Mouse (Mus musculus): Measurements from ENCODE around the gene Zfp260. TPM values are rescaled to one million over a fixed set of nuclear protein-coding genes. Genes with fewer than 3 reads are reported as not detected.

Zfp260 gene
- 0.36 and 0.46 TPM in 2 replicates for polyA plus RNA-seq (2012)

GRCm38 (mm10) chr7:30094646-30095429 is at the start of gene Zfp260:
Gene Zfp260 (plus strand): TSS chr7:30094777.

GRCm38 (mm10) chr7:30050882-30051548 is 43.6 kb upstream of the Zfp260 start, which contains the start of gene Zfp14:
Gene Zfp14 (minus strand): TSS chr7:30051380.

GRCm38 (mm10) chr7:30072146-30073028 is 22.2 kb upstream of the Zfp260 start, which contains the start of gene Zfp82:
Gene Zfp82 (minus strand): TSS chr7:30072900.

GRCm38 (mm10) chr7:30090092-30090969 is 4.2 kb upstream of the Zfp260 start, which contains the start of the genes Gm26920 and Zfp566:
Gene Gm26920 (minus strand): TSS chr7:30090410.
Gene Zfp566 (minus strand): TSS chr7:30090527.

GRCm38 (mm10) chr7:30121308-30122187 is 27.0 kb downstream of the Zfp260 start, which contains the start of gene Zfp382:
Gene Zfp382 (plus strand): TSS chr7:30121942.

Other genes with a start within 250 kb of the Zfp260 start
- 0.49 and 0.50 TPM in 2 replicates for gene Zfp940, start 241.1 kb upstream of the Zfp260 start, polyA plus RNA-seq (2012)
- gene Zfp420, start 234.8 kb upstream of the Zfp260 start, polyA plus RNA-seq (2012) = 0.32 and 0.38 TPM in 2 replicates
- 0.27 and 0.28 TPM in 2 replicates for gene Zfp27, start 188.2 kb upstream of the Zfp260 start, polyA plus RNA-seq (2012)
- gene Zfp383, start 186.6 kb upstream of the Zfp260 start, polyA plus RNA-seq (2012) = 0.16 TPM in 2 replicates
- 13.4 and 15.0 TPM in 2 replicates for gene Zfp74, start 140.7 kb upstream of the Zfp260 start, polyA plus RNA-seq (2012)
- gene Zfp568, start 110.8 kb upstream of the Zfp260 start, polyA plus RNA-seq (2012) = 2.6 and 3.1 TPM in 2 replicates
- gene Zfp14, start 43.4 kb upstream of the Zfp260 start, polyA plus RNA-seq (2012) = not detected in 2 replicates
- gene Zfp82, start 21.9 kb upstream of the Zfp260 start, polyA plus RNA-seq (2012) = 0.11 and 0.21 TPM in 2 replicates
- gene Gm26920, start 4.4 kb upstream of the Zfp260 start, polyA plus RNA-seq (2012) = not detected in 2 replicates
- gene Zfp566, start 4.2 kb upstream of the Zfp260 start, polyA plus RNA-seq (2012) = 2.1 and 2.5 TPM in 2 replicates
- 6.9 and 11.1 TPM in 2 replicates for gene Zfp382, start 27.2 kb downstream of the Zfp260 start, polyA plus RNA-seq (2012)
- 11.1 and 15.2 TPM in 2 replicates for gene Zfp146, start 75.0 kb downstream of the Zfp260 start, polyA plus RNA-seq (2012)
- 1.2 and 1.7 TPM in 2 replicates for gene Cox7a1, start 89.4 kb downstream of the Zfp260 start, polyA plus RNA-seq (2012)
- gene Capns1, start 104.0 kb downstream of the Zfp260 start, polyA plus RNA-seq (2012) = 138 TPM in 2 replicates
- gene Polr2i, start 137.2 kb downstream of the Zfp260 start, polyA plus RNA-seq (2012) = 66.8 and 89.4 TPM in 2 replicates
- gene Tbcb, start 137.5 kb downstream of the Zfp260 start, polyA plus RNA-seq (2012) = 42.3 and 54.7 TPM in 2 replicates
- gene Ovol3, start 140.9 kb downstream of the Zfp260 start, polyA plus RNA-seq (2012) = 0.10 TPM in 2 replicates
- gene Thap8, start 185.3 kb downstream of the Zfp260 start, polyA plus RNA-seq (2012) = 0.30 and 0.38 TPM in 2 replicates
- gene Wdr62, start 185.6 kb downstream of the Zfp260 start, polyA plus RNA-seq (2012) = 62.9 and 71.0 TPM in 2 replicates
- gene Clip3, start 197.0 kb downstream of the Zfp260 start, polyA plus RNA-seq (2012) = 0.36 and 0.95 TPM in 2 replicates
- 63.3 and 74.5 TPM in 2 replicates for gene Alkbh6, start 213.9 kb downstream of the Zfp260 start, polyA plus RNA-seq (2012)
- gene Syne4, start 220.0 kb downstream of the Zfp260 start, polyA plus RNA-seq (2012) = 1.6 and 2.0 TPM in 2 replicates
- 0.48 and 0.54 TPM in 2 replicates for gene E130208F15Rik, start 227.0 kb downstream of the Zfp260 start, polyA plus RNA-seq (2012)
- gene Sdhaf1, start 229.1 kb downstream of the Zfp260 start, polyA plus RNA-seq (2012) = 8.0 and 10.3 TPM in 2 replicates

Data from megakaryocyte-erythroid progenitor cell, adult 5 weeks (primary cell).